Mouse (Mus musculus) urinary bladder, postnatal 4 days (tissue): ENCODE measurements at regions not wholly inside any gene's neighbourhood (a gene's known extent, or its start where the extent isn't known, plus 50 kb on each side); places are given as distances from the start of the nearest gene placed in this dataset.
A peak's percentile ranks its signal among the peaks of the same experiment; 100 is the strongest.
"Not testable (repeated sequence)": the region's sequence is repeated elsewhere in the genome, so short reads cannot be mapped to it uniquely, and the experiment has no call there.

Experiments
- DNase-seq, 2 experiments: peaks; one replicate each; pipeline ENCODE4 v3.0.0; 2021 to 2022; ENCODE audit warnings: low spot score in 2 of 2

DNA sequence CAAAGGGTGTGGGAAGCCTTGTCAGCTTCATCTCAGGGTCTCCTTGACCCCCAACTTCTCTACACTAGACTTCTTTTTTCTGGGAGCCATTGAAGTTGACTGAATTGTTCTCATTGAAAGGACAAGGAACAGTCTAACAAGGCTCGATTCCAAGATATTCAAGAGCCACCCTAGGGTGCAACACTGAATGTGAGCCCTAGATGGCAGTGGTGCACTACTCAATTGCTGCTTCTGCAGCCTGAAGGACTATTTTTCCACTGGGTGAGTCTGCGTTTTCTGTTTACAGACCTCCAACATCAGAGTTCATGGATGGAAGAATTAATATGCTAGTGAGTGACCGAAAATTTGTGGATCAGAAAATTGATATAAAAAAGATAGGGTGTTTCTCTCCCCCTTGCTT, 161.5 kb downstream of the Hpcal1 start:
- DNase-seq, result peak in 1 of 2 experiments; percentile 19

DNA sequence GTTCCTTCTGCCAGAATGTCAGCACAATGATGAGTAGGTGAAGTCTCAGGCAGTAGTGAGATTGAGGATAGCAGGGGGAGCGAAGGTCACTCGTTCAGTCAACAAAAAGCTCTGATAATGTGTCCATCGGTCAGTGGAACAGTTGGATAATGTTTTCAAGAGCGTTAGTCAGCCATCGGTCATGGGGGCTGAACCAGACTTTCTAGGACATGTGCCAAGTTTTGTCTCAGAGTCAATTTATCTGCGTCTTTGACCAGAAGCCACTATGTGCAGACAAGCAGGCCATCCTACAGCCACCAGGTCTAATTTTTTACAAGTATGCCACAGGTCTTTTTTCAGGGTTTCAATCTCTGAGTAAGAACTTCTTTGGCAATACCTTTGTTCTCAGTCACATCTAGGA, 181.8 kb downstream of the Hpcal1 start:
- not testable (repeated sequence) for DNase-seq

- DNase-seq, result peak; percentile 86 to 87
Measured at GRCm38 (mm10) chr12:17881371-17882116, 190.9 kb downstream of the Hpcal1 start.

- not testable (repeated sequence) for DNase-seq
Measured at GRCm38 (mm10) chr12:17882117-17883116, 191.8 kb downstream of the Hpcal1 start.

- not testable (repeated sequence) for DNase-seq
Measured at GRCm38 (mm10) chr12:17891663-17892310, 201.1 kb downstream of the Hpcal1 start.

DNA sequence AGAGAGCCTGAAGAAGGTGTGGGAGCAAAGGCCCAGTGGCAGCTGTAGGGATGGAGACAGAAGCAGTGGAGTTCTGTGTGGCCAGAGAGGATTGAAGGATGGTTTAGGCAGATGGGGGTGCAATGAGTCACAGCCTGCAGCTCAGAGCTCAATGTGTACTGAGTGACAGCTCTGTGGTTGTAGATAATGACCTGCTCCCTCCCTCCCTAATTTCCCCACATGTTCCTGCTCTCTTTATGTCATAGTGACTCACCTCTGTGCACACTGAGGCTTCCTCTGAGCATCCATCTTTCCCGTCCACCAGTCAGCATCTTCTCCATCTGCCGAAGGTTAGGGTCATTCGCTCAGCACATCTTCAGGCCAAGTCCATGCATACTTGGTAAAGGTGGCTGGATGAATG, 222.4 kb downstream of the Hpcal1 start:
- DNase-seq, result not testable (repeated sequence)
